Mouse (Mus musculus) left cerebral cortex, postnatal 10 days (tissue): Measurements from ENCODE around the gene Necab3. TPM values are rescaled to one million over a fixed set of nuclear protein-coding genes. Genes with fewer than 3 reads are reported as not detected.

ENCODE experiments used
- DNase-seq, 2 experiments: peaks; one replicate each; pipeline ENCODE4 v3.0.0; 2021 to 2022; ENCODE audit warnings: low spot score in 2 of 2, mixed read lengths in 1 of 2; ENCODE audit errors: extremely low spot score in 1 of 2
- intact Hi-C: fragments of 180-260 bp; cut with DNase I; formaldehyde crosslinking; loops from one replicate; pipeline ENCODE4 v1.15.1; 2025
- total RNA-seq, 2 experiments: library from RNA; stranded (reverse); gene quantifications; 2 replicates each; pipeline ENCODE4 v1.2.3; 2021

The Necab3 gene
- total RNA-seq, 2 experiments from 2014 or later = 59.5 to 63.2 TPM

DNA sequence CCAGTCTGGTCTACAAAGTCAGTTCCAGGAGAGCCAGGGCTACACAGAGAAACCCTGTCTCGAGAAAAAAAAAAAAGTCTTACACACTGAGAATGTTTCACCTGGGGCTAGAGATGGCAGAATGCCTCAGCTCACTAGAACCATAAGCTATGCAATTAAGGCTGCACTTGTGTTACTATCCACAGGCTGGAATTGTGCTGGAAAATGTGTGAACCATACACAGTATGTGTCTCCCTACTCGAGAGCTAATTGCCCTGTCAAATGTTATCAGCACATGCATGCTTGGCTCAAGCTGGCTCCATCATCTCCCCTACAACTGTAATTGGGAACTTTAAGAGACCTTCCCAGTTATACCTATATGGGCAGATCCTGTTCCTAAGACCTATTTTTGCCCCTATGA is 7.8 kb downstream of the Necab3 start:
- DNase-seq = no peak
- intact Hi-C loops = loop anchor here (10.0 kb wide), 1 partner anchor 64 kb away; the partner anchor contains the start of genes 4930519P11Rik and Zfp341

DNA sequence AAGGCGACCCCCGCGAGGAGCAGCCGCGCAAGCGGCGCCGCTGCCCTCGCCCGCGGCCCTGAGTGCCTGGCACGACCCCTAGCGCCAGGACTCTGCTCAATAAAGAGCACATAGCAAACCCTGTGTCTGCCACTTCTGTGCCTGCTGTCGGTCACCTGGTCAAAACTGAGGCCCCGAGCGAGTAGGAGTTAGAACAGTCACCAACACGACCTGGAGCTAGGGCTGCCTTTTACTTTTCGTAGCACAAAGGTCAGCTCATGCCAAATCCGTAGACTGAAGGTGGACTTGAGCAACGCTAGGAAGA is 8.9 kb downstream of the Necab3 start:
- intact Hi-C loops = loop anchor here (10.0 kb wide), 1 partner anchor 65 kb away; the partner anchor contains the start of genes 4930519P11Rik and Zfp341
- no peak for DNase-seq

- intact Hi-C loops = no loop called here
- peak in 1 of 2 experiments; percentile 89 for DNase-seq
Measured at GRCm38 (mm10) chr2:154549127-154549885, 9.4 kb downstream of the Necab3 start.

- intact Hi-C loops = no loop called here
- DNase-seq = peak in 1 of 2 experiments; percentile 74
Measured at GRCm38 (mm10) chr2:154548688-154549087, 10.0 kb downstream of the Necab3 start.

GRCm38 (mm10) chr2:154546711-154547110 is 12.0 kb downstream of the Necab3 start, which contains the start of gene 1700003F12Rik:
1700003F12Rik (plus strand) TSS chr2:154547085.
- intact Hi-C loops = no loop called here
- DNase-seq = no peak

- peak; percentile 68 to 79 for DNase-seq
- intact Hi-C loops = no loop called here
Measured at GRCm38 (mm10) chr2:154543567-154544347, 14.9 kb downstream of the Necab3 start.

DNA sequence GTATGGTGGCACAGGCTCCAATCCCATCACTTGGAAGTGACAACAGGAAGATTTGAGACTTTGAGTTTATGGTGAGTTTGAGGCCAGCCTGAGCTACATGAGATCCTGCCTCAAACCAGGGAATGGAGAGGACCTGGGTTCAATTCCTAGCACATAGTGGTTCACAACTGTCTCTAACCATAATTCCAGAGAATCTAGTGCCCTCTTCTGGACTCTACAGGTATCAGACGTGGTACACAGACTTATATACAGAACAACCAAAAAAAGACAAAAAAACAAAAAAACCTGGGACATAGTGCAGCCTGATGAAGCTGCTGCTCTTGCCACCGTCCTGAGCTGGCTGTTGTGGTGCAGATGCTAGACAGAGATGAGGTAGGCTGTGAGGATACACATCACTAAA is 17.1 kb downstream of the Necab3 start:
- intact Hi-C loops = no loop called here
- no peak for DNase-seq

GRCm38 (mm10) chr2:154539720-154540119 is 19.0 kb downstream of the Necab3 start:
- DNase-seq = no peak

DNA sequence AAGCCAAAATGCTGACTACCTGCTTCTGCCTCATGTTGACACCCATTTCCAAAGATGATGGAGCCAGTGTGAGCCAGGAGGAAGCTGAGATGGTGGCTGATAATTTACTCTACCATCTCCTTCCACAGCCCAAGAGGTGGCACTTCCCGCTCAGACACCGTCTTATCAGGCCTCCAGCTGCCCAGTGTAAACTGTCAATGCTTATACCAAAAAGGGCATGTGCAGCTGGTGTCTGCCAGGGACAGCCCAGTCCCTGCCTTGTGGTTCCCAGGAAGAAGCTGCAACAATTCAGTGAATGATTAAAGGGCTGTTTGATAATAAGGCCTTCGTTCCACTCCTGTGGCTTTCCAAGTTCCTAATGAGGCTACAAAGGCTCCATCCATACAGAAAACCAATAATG is 20.0 kb downstream of the Necab3 start:
- DNase-seq = no peak
- intact Hi-C loops = loop anchor here (1.0 to 5.0 kb wide), 2 partner anchors 101 to 121 kb away; partner anchors contain the start of gene Cbfa2t2

More at GRCm38 (mm10) chr2:154539720-154540119, 19.0 kb downstream of the Necab3 start:
- intact Hi-C loops = loop anchor here (1.0 to 5.0 kb wide), 2 partner anchors 102 to 122 kb away; partner anchors contain the start of gene Cbfa2t2

- DNase-seq = no peak
- intact Hi-C loops = loop anchor here (5.0 kb wide), 1 partner anchor 101 kb away; the partner anchor contains the start of gene Cbfa2t2
Measured at GRCm38 (mm10) chr2:154538310-154538709, 20.4 kb downstream of the Necab3 start.

GRCm38 (mm10) chr2:154534704-154535270 is 23.9 kb downstream of the Necab3 start:
- intact Hi-C loops = loop anchor here (5.0 kb wide), 1 partner anchor 97 kb away; the partner anchor contains the start of gene Cbfa2t2
- DNase-seq = no peak

DNA sequence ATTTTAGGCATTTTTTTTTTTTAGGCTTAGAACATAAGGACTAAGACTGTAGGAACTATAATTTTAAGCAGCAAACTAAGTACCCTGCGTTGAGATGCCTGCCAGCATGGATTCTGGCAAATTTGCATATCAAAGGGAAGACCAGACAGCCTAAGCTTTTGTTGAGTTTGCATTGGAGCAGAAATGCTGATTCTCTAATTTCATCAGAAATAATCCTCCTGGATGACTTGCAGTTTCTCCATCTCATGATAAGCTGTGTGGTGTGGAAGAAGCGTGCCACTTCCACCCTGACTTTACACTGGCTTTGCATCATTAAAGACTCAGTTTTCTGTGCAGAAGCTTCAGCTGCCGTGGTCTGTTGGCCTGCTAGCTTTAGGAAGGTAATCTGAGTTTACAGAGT is 25.8 kb downstream of the Necab3 start:
- DNase-seq = no peak
- intact Hi-C loops = no loop called here

DNA sequence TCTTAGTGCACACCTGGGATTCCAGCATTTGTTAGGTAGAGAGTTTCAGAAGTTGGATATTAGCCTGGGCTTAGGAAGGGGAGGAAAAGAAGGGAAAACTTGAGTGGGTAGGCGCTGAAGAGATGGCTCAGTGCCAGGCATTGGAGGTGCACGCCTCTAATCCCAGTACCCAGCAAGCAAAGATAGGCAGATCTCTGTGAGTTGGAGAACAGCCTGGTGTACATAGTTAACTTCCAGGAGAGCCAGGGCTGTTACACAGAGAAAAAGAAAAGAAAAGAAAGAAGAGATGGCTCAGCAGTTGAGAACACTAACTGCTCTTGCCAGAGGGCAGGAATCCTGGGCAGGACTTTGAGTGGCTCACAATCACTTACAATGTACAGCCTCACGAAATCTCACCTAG is 32.2 kb downstream of the Necab3 start:
- DNase-seq = no peak
- intact Hi-C loops = no loop called here

- peak in 1 of 2 experiments; percentile 58 for DNase-seq
- intact Hi-C loops = no loop called here
Measured at GRCm38 (mm10) chr2:154525285-154525684, 33.4 kb downstream of the Necab3 start.

- no peak for DNase-seq
- intact Hi-C loops = no loop called here
Measured at GRCm38 (mm10) chr2:154522334-154522733, 36.4 kb downstream of the Necab3 start.

- intact Hi-C loops = no loop called here
- no peak for DNase-seq
Measured at GRCm38 (mm10) chr2:154521449-154521848, 37.2 kb downstream of the Necab3 start.

DNA sequence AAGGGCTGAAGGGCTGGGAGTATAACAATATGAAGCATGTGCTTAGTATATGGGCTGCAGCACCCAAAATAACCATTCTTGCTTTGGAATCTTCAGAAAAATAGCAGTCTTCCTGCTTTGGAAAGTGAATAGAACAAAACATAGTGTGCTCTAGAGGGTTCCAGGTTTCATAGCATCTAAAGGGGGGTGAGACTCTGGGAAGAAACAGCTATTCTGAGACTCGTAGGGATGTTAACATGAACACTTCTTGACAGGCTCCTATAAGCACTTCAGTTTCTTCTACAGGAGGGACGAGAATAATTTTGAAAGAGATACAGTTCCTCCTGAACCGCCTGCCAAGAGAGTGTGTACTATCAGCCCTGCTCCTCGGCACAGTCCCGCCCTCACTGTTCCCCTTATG is 41.3 kb downstream of the Necab3 start:
- intact Hi-C loops = no loop called here
- DNase-seq = no peak

DNA sequence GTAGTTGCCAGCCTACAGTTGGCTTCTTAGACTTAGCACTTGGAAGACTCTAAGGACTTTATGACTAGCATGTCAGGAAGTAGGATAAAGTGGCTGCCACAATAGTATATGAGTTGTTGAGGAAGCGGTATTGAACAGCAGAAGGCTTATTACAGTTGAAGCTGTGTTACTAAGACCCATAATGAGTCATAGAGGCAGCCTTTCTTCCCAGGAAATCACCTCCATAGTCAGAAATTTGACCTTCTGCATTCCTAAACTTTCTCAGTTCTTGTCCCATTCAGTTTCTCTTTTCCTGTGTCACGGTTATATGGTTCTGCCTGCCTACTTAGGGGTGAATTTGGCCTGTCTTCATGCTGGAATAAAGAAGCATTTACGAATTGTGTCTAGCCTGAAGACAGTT is 41.7 kb downstream of the Necab3 start:
- intact Hi-C loops = no loop called here
- no peak for DNase-seq

GRCm38 (mm10) chr2:154510141-154510540 is 48.5 kb downstream of the Necab3 start:
- intact Hi-C loops = no loop called here
- DNase-seq = no peak
